Mouse (Mus musculus): ENCODE measurements around the gene Ypel5. TPM values are rescaled to one million over a fixed set of nuclear protein-coding genes. Genes with fewer than 3 reads are reported as not detected.

Gene Ypel5
- polyA plus RNA-seq, 1 experiment, result 23.9 TPM

DNA sequence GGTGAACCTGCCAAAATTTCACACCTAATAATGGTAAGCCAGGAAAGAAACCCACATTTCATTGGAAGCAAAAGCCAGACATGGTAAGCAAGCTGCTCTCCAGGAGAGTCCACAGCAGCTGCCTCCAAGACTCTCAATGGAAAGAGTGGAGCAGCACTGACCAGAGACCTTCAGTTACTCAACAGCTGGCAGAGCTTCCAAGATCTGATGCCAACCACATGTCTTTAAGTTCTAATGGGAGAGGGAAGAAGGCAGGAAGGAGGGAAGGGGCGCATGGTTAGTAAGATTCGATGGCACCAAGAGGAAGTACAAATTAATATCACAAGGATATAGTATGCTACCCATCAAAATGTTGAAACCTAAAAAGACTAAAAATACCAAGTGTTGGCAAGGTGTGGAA lies 31.9 kb downstream of the Ypel5 start:
- Histone ChIP-seq H3K79me2 (ENCODE audit: control insufficient read depth, insufficient read depth) (no peaks in the 10 kb centered on the region), H3K4me2 (ENCODE audit: low read depth) (no peak overlapping the region), H3K4me3 (no peak overlapping the region), H3ac (ENCODE audit: control insufficient read depth, insufficient read length) (no peak overlapping the region), H3K36me3 (ENCODE audit: control insufficient read depth, insufficient read depth) (no peaks in the 10 kb centered on the region), H3K27me3 (ENCODE audit: control insufficient read depth, insufficient read depth, insufficient read length) (no peaks in the 10 kb centered on the region)
- TF ChIP-seq USF1 (IDR thresholded peaks at IDR 0.05; ENCODE audit: low read depth) (no peak), SRF (IDR thresholded peaks at IDR 0.05; ENCODE audit: control insufficient read depth, insufficient read length, low read depth) (no peak), CEBPB (IDR thresholded peaks at IDR 0.05; ENCODE audit: insufficient read depth, poor library complexity, severe bottlenecking) (no peak), POLR2AphosphoS2 (IDR thresholded peaks at IDR 0.05; ENCODE audit: insufficient read length, low read depth) (no peak), MYOG (IDR thresholded peaks at IDR 0.05; ENCODE audit: control insufficient read depth in 1 of 3, insufficient read depth in 1 of 3, insufficient read length in 2 of 3, low read depth in 2 of 3) (no peak), E2F4 (IDR thresholded peaks at IDR 0.05; ENCODE audit: insufficient read depth) (no peak), MAX (IDR thresholded peaks at IDR 0.05; ENCODE audit: low read depth) (no peak), MYOD1 (IDR thresholded peaks at IDR 0.05; ENCODE audit: control insufficient read depth in 1 of 3, insufficient read length in 2 of 3, low read depth in 2 of 3) (no peak), REST (IDR thresholded peaks at IDR 0.05; ENCODE audit: insufficient read depth, insufficient read length) (no peak), TCF3 (IDR thresholded peaks at IDR 0.05; ENCODE audit: insufficient read length, low read depth) (no peak), TCF12 (IDR thresholded peaks at IDR 0.05; ENCODE audit: insufficient read depth, poor library complexity, severe bottlenecking) (no peak), POLR2A (IDR thresholded peaks at IDR 0.05; ENCODE audit: insufficient read length, low read depth) (no peak)

DNA sequence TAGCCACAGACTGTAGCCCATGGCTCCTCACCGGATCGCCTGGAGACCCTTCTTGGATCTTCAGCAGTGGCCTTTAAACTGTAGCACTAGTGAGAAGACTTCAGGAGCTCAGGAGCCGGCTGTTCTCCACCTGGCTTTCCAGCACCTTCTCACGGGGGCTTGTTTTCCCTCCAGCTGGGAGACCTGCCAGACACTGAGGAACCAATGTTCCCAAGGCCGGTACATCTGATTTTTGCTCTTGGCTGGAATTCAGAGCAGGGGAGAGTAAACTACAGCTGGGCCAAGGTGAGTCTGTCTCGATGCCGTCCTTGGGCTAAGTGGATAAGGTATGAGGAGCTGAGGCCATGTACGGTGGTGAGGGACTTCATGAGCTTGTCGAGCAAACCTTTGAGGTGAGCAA lies 42.7 kb downstream of the Ypel5 start:
- no peaks in the 10 kb centered on the region for H3K79me2 ChIP-seq (ENCODE audit: control insufficient read depth, insufficient read depth)
- H3ac ChIP-seq (ENCODE audit: control insufficient read depth, insufficient read length), result no peak overlapping the region
- H3K36me3 ChIP-seq (ENCODE audit: control insufficient read depth, insufficient read depth), result no peaks in the 10 kb centered on the region
- no peak overlapping the region for H3K4me2 ChIP-seq (ENCODE audit: low read depth)
- no peak overlapping the region for H3K4me3 ChIP-seq
- H3K27me3 ChIP-seq (ENCODE audit: control insufficient read depth, insufficient read depth, insufficient read length), result no peaks in the 10 kb centered on the region
- TF ChIP-seq TCF3 (IDR thresholded peaks at IDR 0.05; ENCODE audit: insufficient read length, low read depth), result no peak
- no peak for TF ChIP-seq REST (IDR thresholded peaks at IDR 0.05; ENCODE audit: insufficient read depth, insufficient read length)
- TF ChIP-seq SRF (IDR thresholded peaks at IDR 0.05; ENCODE audit: control insufficient read depth, insufficient read length, low read depth), result no peak
- TF ChIP-seq TCF12 (IDR thresholded peaks at IDR 0.05; ENCODE audit: insufficient read depth, poor library complexity, severe bottlenecking), result no peak
- TF ChIP-seq MAX (IDR thresholded peaks at IDR 0.05; ENCODE audit: low read depth), result no peak
- TF ChIP-seq USF1 (IDR thresholded peaks at IDR 0.05; ENCODE audit: low read depth), result no peak
- no peak for TF ChIP-seq POLR2A (IDR thresholded peaks at IDR 0.05; ENCODE audit: insufficient read length, low read depth)
- TF ChIP-seq MYOD1 (IDR thresholded peaks at IDR 0.05; ENCODE audit: control insufficient read depth in 1 of 3, insufficient read length in 2 of 3, low read depth in 2 of 3), result no peak
- no peak for TF ChIP-seq E2F4 (IDR thresholded peaks at IDR 0.05; ENCODE audit: insufficient read depth)
- TF ChIP-seq MYOG (IDR thresholded peaks at IDR 0.05; ENCODE audit: control insufficient read depth in 1 of 3, insufficient read depth in 1 of 3, insufficient read length in 2 of 3, low read depth in 2 of 3), result no peak
- TF ChIP-seq CEBPB (IDR thresholded peaks at IDR 0.05; ENCODE audit: insufficient read depth, poor library complexity, severe bottlenecking), result no peak
- no peak for TF ChIP-seq POLR2AphosphoS2 (IDR thresholded peaks at IDR 0.05; ENCODE audit: insufficient read length, low read depth)

DNA sequence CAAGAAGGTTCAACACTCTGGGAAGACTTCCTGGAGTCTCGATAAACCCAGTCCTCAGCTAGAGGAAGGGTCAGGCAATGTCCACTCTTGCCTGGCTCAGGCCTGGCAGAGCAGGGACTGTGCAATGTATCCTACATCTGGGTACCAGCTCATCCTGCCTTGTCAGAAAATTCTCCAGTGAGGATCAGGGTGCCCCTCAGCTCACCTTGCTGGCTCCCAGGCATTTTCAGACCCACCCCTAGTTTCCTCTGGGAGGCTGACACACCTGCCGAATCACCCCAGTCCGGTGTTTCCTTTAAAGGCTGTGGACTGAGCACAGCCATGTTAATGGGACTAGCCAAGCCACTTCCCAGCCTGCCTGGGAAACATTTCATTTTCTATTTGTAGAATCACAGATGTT lies 43.9 kb downstream of the Ypel5 start:
- Histone ChIP-seq H3K36me3 (ENCODE audit: control insufficient read depth, insufficient read depth) (no peaks in the 10 kb centered on the region), H3K27me3 (ENCODE audit: control insufficient read depth, insufficient read depth, insufficient read length) (no peaks in the 10 kb centered on the region), H3ac (ENCODE audit: control insufficient read depth, insufficient read length) (no peak overlapping the region), H3K4me2 (ENCODE audit: low read depth) (no peak overlapping the region), H3K4me3 (no peak overlapping the region), H3K79me2 (ENCODE audit: control insufficient read depth, insufficient read depth) (no peaks in the 10 kb centered on the region)
- TF ChIP-seq CEBPB (IDR thresholded peaks at IDR 0.05; ENCODE audit: insufficient read depth, poor library complexity, severe bottlenecking) (no peak), POLR2A (IDR thresholded peaks at IDR 0.05; ENCODE audit: insufficient read length, low read depth) (no peak), TCF12 (IDR thresholded peaks at IDR 0.05; ENCODE audit: insufficient read depth, poor library complexity, severe bottlenecking) (no peak), SRF (IDR thresholded peaks at IDR 0.05; ENCODE audit: control insufficient read depth, insufficient read length, low read depth) (no peak), TCF3 (IDR thresholded peaks at IDR 0.05; ENCODE audit: insufficient read length, low read depth) (no peak)

DNA sequence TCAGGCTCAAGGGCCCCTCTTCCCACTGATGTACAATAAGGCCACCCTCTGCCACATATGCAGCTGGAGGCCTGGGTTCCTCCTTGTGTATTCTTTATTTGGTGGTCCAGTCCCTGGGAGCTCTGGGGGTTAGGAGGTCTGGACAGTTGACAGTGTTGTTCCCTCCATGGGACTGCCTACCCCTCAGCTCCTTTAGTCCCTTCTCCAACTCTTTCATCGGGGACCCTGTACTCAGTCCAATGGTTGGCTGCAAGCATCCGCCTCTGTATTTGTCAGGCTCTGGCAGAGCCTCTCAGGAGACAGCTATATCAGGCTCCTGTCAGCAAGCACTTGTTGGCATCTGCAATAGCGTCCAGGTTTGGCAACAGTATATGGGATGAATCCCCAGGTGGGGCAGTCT lies 44.8 kb downstream of the Ypel5 start:
- Histone ChIP-seq H3K79me2 (ENCODE audit: control insufficient read depth, insufficient read depth) (no peaks in the 10 kb centered on the region), H3K4me3 (no peak overlapping the region), H3ac (ENCODE audit: control insufficient read depth, insufficient read length) (no peak overlapping the region), H3K36me3 (ENCODE audit: control insufficient read depth, insufficient read depth) (no peaks in the 10 kb centered on the region), H3K27me3 (ENCODE audit: control insufficient read depth, insufficient read depth, insufficient read length) (no peaks in the 10 kb centered on the region), H3K4me2 (ENCODE audit: low read depth) (no peak overlapping the region)
- TF ChIP-seq MYOD1 (IDR thresholded peaks at IDR 0.05; ENCODE audit: control insufficient read depth in 1 of 3, insufficient read length in 2 of 3, low read depth in 2 of 3) (no peak), USF1 (IDR thresholded peaks at IDR 0.05; ENCODE audit: low read depth) (no peak), REST (IDR thresholded peaks at IDR 0.05; ENCODE audit: insufficient read depth, insufficient read length) (no peak), TCF12 (IDR thresholded peaks at IDR 0.05; ENCODE audit: insufficient read depth, poor library complexity, severe bottlenecking) (no peak), MAX (IDR thresholded peaks at IDR 0.05; ENCODE audit: low read depth) (no peak), SRF (IDR thresholded peaks at IDR 0.05; ENCODE audit: control insufficient read depth, insufficient read length, low read depth) (no peak), POLR2A (IDR thresholded peaks at IDR 0.05; ENCODE audit: insufficient read length, low read depth) (no peak), CEBPB (IDR thresholded peaks at IDR 0.05; ENCODE audit: insufficient read depth, poor library complexity, severe bottlenecking) (no peak)

DNA sequence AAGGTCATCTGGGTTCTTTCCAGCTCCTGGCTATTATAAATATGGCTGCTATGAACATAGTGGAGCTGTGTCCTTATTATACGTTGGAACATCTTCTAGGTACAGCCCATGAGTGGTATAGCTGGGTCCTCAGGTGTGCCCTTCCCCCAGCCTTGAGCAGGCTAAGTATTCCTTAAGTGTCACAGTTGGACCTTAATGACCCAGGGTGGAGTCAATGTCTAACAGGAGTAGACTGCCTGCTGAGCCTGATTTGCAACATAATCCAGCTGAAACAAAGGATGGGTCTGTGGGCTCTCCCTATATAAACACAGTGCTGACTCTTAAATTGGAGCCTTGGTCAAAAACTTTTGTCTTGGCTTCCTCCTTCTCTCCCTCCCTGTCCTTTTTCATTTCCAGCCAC lies 45.6 kb downstream of the Ypel5 start:
- no peak overlapping the region for H3ac ChIP-seq (ENCODE audit: control insufficient read depth, insufficient read length)
- no peak overlapping the region for H3K4me3 ChIP-seq
- TF ChIP-seq MYOD1 (IDR thresholded peaks at IDR 0.05; ENCODE audit: control insufficient read depth in 1 of 3, insufficient read length in 2 of 3, low read depth in 2 of 3) (no peak), REST (IDR thresholded peaks at IDR 0.05; ENCODE audit: insufficient read depth, insufficient read length) (no peak), POLR2A (IDR thresholded peaks at IDR 0.05; ENCODE audit: insufficient read length, low read depth) (no peak), SRF (IDR thresholded peaks at IDR 0.05; ENCODE audit: control insufficient read depth, insufficient read length, low read depth) (no peak), USF1 (IDR thresholded peaks at IDR 0.05; ENCODE audit: low read depth) (no peak), MAX (IDR thresholded peaks at IDR 0.05; ENCODE audit: low read depth) (no peak), TCF12 (IDR thresholded peaks at IDR 0.05; ENCODE audit: insufficient read depth, poor library complexity, severe bottlenecking) (no peak), POLR2AphosphoS2 (IDR thresholded peaks at IDR 0.05; ENCODE audit: insufficient read length, low read depth) (no peak), CEBPB (IDR thresholded peaks at IDR 0.05; ENCODE audit: insufficient read depth, poor library complexity, severe bottlenecking) (no peak), TCF3 (IDR thresholded peaks at IDR 0.05; ENCODE audit: insufficient read length, low read depth) (no peak), MYOG (IDR thresholded peaks at IDR 0.05; ENCODE audit: control insufficient read depth in 1 of 3, insufficient read depth in 1 of 3, insufficient read length in 2 of 3, low read depth in 2 of 3) (no peak), E2F4 (IDR thresholded peaks at IDR 0.05; ENCODE audit: insufficient read depth) (no peak)
- H3K36me3 ChIP-seq (ENCODE audit: control insufficient read depth, insufficient read depth), result no peaks in the 10 kb centered on the region
- H3K4me2 ChIP-seq (ENCODE audit: low read depth), result no peak overlapping the region
- no peaks in the 10 kb centered on the region for H3K79me2 ChIP-seq (ENCODE audit: control insufficient read depth, insufficient read depth)
- H3K27me3 ChIP-seq (ENCODE audit: control insufficient read depth, insufficient read depth, insufficient read length), result no peaks in the 10 kb centered on the region
